Mouse (Mus musculus) thymus, postnatal 14 days (tissue): ENCODE data around the gene Emc8.

Experiments
- DNase-seq: peaks from one replicate; pipeline ENCODE4 v3.0.0; 2021

Gene Emc8

DNA sequence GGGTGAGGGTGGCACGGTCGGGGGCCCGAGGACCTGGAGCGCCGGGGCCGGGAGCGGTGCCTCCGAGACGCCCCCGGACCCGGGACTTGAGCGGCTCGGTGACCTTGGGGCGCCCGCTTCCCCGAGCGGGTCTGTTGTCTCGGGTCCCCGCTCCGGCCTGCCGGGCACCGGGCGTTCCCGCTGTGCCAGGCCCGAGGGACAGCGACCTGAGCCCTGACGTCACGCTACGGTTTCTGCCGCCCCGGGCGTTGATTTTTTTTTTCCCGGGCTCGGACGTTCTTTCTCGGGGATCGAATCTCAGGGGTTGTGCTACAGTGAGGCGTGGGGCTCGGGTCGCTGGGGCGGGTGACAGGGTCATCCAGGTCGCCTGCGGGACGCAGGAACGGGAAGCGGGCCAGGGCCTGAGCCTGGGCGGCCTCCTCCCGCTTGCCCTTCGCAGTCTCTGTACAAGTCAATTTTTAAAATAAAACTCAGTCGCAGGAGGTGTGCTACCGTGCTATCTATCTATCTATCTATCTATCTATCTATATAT, at the start of gene Emc8:
Gene Emc8 (minus strand): TSS at position 200 of the 532 bp plus-strand sequence.
- no peak for DNase-seq

DNA sequence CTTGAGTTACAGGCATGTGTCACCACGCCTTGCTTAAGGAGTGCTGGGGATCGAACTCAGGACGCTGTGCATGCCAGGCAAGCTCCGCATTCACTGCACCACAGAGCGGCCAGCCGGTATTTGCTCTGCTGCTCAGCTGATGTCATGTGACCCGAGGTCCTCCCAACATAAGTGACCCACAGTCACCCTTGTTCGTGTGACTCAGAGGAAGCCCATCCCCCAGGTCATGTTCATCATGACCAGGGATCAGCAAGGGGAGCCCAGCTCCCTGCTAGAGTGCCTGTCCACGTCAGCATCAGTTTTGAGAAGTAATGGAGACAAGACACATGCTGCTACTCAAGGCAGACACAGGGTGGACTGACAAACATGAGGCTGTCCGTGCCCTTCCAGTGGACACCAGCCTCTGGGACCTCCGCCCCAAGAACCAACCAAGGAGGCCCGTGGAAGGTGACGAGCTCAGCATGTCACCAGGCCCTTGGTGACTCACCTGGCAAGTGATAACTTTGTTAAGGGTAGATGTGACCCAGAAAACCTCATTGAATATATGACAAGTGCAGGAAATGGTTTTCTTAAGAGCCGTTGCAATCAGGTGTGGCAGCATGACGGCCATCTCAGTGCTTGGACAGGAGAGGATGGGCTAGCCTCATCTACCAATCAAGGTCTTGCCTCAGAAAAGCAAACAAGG, 47.8 kb upstream of the Emc8 start:
- DNase-seq: no peak

DNA sequence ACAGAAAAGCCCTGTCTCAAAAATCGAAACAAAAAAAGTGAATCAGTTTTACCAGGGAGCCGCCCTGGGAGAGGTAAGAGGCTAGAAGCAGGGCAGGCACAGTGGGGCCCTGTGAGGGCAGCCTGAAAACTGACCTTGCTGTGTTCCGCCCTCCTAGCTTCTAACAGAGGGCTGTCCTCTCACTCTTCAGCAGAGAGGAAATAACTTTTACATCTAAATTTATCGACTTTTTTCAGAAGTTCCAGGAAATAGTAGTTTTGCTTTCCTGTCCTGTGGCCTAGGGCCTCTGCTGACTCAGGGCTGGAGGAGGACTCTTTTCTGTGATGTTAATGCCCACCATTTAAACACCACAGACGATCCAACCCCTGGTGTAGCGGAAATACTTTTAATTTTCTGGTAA, 46.8 kb upstream of the Emc8 start:
- no peak for DNase-seq

DNA sequence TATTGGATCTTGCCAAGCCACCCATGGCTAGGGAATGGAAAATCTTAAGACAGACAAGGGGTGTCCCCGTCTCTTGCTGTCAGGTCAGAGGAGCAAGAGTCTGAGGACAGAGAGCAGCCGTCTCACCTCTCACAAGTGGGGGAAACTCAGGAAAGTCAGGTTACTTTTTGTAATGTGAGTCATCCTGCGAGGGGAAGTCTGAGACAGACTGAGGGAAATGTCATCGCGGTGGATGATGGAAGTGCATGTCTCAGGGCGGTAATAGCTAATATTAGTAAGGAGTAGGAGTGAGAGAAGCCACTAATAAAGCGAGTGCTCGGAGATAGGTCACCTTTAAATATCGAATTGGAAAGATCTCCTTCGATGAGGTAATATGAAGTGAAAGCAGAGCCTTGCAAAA, 40.8 kb upstream of the Emc8 start:
- DNase-seq: no peak

DNA sequence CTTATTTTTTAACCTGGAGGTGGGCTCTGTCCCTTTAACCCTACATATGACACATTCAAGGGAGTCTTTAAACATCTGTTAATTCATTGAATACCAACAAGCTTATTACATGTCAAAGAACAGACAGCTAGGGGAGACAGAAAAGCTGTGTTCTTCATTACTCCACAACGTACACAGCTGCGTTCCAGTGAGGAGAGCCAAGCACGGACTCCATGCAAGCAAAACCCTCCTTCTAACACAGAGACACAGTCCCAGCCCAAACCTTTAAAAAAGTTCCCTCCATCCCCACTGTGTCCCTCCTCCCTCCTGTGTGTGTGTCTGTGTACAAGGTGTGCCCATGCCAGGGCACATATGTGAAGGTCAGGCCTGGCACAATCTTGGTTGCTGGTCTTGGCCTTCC, 37.8 kb upstream of the Emc8 start:
- no peak for DNase-seq

DNA sequence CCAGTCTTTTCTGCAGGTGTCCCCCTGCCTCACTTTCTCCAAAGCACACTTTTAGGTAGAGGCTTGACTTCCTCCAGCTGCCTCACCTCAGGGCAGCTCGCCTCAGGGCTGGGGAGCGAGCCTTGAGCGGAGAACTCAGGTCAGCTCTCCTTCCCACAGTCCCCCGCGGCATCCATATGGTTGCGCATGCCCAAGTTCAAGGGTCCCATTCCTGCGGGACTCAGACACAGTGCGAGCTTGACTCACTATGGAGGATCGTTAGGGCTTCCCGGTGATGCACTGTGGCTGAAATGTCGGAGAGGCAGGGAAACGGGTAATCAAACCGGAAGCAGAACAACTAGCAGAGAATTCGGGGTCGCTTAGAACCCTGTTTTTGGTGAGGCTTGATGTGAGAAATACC, 36.8 kb upstream of the Emc8 start:
- DNase-seq: no peak

DNA sequence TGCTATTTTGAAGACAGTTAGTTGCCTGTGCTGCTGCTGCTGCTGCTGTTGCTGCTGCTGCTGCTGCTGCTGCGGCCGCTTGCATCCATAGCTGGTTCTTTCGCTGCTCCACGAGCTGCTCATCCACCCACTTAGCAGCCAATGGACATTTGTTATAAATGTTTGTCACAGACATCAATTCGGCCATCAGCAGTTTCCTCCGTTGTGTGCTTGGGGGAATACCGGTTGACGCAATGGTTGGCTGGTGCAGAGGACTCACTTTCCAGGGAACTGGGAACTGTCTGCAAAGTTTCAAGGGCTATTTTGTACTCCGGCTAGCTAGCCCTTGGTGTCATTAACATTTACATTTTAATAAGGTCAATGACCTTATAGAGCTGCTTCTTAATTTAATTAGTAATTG, 35.8 kb upstream of the Emc8 start:
- DNase-seq: no peak

DNA sequence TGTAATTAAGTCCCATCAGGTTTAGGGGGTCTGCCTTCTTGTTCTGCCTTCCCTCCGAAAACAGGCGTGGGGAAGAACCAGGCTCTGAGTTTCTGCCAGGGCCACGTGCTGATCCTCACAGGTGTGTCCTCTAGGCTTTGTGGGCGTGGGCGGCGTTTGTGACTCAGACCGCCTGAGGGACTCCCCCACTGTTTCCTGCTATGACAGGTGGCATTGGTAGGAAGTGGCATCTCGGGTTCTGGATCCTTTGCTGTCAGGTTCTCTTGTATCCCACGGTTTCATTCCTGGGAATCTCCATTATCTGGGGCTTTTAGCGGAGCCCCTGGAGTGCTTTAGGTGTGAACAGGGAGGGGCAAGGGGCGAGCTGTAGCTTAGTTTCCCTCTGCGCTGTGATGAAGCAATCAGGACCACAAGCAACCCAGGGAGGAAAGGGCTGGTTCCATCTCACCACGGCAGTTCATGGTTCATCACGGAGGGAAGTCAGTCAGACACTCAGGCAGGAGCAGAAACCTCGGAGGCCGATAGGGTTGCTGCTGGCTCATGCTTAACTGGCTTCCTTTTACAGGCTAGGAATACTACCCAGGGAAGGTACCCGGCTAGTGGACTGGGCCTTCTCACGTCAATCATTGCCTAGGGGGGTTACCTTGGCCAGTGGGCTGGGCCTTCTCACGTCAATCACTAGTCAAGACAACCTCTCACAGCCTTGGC, 33.5 kb upstream of the Emc8 start:
- peak; percentile 87 for DNase-seq

DNA sequence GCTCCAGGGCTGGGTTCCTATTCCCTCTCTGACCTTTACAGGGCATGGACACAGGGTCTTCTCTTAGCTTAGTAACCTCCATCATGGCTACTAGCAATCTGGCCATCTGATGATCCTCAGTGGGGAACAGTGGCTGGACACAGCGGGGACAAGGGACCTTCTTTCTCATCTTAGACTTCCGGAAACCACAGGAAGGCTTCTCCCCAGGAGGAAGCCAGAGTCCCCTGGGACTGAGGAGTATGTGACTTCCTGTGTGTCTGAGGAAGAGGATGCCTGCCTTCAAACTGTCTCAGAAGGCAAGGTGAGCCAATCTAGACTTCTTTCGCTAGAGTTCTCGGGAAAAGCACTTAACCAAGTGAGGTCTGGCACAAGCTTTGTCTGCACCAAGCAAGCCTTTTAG, 31.7 kb upstream of the Emc8 start:
- no peak for DNase-seq

DNA sequence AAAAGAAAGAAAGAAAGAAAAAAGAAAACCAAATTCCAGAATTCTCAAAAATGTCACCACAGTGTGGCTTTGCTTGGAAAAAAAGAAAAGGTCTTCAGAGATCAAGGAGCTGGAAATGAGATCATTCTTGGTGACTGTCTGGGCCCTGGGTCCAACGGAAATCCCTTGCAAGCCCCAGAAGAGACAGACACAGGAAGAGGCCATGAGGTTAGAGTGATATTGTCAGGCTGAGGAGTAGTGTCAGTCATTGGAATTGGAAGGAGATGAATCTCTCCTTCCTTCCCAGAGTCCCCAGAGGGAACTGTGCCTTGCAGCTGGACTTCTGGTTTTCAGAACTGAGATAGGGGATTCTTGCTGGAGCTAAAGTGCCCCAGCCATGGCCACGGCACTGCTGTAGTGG, 31.2 kb upstream of the Emc8 start:
- DNase-seq: no peak

DNA sequence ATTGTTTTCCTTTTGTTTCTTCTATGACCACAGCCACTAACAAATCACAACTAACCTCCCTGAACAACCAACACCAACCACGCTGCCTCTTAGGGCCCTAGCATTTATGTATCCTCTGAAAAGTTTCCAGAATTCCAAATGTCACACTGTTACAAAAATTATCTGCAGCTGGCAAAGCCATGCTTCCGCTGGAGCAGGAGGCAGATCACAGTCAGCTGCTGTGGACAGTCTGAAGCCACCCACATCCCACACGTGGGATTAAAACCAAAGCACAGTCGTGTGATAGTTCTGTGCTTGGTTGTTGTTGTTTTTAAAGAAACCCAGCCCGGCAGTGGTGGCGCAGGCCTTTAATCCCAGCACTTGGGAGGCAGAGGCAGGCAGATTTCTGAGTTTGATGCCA, 30.7 kb upstream of the Emc8 start:
- DNase-seq: no peak

DNA sequence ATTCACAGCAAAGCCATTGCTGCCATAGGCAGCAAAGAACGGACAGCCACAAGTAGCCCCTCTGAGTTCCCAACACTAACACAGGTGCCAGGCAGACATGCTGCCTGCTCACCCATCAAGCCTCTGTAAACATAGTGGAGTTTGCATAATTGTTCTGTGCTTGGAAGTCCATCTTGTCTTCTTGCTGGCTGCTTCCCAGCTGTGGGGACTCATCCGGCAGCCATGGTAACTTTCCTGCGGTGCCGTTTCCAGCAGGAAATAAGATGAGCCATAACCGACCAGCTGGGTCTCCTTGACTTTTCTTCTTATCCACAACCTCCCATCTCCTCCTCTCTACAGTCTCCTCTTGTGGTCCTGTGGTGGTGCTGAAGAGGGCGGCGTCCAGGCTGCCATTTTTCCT, 30.1 kb upstream of the Emc8 start:
- no peak for DNase-seq

DNA sequence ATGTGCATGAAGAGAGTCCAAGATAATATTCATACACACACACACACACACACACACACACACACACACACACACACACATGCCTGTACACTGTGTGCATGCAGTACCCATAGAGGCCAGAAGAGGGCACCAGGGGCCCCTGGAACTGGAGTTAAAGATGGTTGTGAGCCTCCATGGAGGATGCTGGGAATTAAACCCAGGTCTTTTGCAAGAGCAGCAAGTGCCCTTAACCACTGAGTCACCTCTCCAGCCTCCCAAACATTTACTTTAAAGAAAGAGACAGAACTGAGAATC, 29.6 kb upstream of the Emc8 start:
- peak; percentile 51 for DNase-seq

DNA sequence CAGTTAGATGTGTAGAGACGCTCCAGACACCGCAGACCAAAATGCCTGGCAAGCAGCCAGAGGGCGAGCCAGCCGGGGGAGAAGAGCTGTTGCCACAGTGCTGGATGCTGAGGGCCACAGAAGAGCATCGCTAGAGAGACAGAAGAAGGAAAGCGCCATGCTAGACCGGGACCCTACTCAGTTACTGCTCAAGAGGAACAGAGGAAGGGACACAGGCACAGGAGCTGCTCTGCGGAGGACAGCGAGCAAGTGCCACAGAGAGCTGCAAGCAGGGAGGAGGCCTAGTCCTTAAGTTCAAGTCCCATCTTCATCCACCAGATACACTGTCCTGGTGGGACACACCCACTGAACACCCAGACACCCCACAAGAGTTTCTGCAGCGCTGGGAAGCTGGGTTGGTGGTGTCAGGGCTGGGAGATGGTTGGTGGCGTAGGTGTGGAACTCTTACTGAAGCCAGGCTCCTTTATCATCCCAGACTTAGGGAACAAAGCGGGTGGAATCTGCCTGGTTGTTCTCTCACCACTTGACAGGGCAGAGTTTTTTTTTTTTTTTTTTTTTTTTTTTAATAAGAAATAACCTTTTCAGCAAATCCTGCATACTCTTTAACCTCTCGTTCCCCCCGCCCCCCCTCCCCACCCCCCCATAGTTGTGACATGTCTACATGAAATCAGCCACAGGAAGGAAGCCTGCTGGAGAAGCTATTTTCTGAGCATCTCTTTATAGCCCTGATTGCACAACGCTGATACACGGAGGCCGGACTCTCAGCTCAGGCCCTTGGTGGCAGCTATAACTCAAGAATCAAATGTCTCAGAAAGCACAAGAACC, 29.0 kb upstream of the Emc8 start:
- peak; percentile 81 for DNase-seq

DNA sequence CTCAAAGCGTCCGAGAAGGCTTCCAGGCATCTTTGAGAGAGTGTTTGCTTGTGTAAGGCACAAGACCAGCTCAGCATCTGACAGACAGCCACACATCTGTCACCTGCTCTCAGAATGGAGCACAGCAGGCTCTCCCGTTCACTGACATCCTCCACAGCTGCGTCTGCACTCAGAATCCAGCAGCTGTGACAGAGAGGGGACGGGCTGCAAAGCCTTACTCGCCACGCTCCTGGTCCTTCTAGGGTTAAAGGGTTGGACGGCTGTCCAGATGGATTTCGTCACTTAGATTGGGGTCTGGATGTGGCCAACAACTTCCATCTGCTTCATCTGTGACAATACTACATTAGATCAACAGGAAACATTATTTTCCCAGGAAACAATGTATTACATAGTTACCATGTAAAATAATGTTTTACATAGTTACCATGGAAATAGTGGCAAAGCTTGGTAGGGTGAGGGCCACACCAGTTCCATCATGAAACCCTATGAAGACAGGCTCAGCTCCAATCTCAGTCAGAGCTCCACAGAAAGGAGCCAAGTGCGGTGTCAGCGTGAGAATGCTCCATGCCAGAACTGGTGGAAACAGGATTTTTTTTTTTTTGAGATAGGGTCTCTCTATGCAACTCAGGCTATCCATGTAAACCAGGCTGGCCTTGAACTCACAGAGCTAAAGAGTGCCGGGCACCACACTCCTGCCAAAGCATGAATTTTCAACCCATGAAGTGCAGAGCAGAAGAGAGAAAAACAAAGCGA, 28.2 kb upstream of the Emc8 start:
- peak; percentile 82 for DNase-seq

DNA sequence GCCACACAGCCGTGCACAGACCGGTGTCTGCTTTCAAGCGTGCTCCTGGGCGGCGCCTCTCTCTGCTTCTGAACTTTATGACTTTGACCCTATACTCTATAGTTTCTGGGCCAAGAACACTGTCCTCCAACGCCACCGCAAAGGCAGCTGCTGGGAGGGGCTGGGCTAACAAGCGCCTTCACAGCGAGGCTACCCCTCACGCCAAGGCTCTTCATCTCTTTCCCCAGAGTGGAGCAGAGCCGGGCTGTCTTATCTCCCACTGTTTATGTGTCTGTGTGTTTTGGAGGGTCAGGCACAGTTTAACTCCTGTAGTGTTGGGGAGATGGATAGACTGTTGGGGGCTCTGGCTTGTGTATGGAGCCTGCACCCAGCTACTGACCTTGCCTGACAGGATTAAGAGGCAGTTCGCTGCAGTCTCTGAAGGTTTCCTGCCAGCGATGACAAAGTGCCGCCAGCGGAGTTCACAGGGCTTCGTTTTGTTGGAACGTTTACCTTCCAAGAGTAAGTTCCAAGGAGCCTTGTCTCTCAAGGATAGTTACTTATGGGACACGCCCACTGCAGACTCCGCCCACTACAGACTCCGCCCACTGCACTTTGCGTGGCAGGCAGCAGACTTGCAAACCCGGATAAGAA, 25.6 kb upstream of the Emc8 start:
- no peak for DNase-seq

DNA sequence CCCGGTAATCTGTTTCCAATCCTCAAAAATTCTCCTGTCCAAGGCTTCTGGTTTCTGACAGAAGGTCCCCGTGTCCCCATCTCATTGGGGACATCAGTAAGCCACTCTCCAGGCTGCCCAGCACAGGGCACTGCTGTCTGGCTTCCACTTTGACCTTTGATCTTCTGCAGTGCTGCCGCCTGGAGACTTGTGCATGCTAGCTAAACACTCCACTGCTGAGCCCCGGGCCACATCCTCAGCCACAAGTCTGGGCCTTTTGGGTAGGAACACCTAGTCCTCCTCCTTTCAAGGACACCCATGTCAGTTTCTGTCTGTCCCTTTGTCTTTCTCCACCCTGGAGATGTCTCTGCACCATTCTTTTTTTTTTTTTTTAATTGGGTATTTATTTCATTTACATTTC, 24.6 kb upstream of the Emc8 start:
- DNase-seq: no peak

DNA sequence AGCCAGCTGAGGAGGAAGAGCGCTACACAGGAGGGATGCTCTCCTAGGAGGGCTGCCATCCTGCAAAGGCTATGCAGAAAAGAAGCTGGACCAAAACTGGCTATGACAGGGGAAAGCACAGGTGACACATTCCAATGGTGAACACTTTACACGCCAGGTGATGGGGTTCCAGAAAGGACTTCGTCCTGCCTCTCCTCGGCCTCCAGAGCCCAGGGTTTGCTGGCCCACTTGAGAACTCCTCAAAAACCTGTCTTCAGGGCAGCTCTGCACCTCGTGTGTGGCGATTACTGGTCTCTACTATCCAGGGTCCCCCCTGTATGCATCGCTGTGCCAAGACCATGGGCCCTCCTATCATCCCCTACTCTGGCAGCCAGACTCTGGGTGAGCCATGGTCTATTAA, 20.1 kb upstream of the Emc8 start:
- no peak for DNase-seq

DNA sequence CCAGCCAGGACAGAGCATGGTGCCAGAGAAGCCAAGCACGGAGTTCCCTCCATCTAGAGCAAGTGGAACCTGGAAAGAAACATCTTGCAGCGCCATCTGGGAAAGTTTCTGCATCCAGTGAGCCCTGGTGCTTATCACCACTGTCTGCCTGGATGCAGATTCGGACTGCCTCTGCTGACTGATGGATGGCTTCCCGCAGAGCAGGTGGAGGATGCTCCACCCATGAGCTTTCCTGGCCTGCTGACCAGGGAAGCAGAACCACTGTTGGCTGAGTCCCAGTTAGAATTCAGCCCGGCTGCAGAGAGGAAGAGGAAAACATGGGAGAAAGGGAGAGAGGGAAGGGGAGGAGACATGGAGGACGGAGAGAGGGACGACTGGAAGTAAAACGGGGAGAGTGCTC, 19.4 kb upstream of the Emc8 start:
- no peak for DNase-seq

DNA sequence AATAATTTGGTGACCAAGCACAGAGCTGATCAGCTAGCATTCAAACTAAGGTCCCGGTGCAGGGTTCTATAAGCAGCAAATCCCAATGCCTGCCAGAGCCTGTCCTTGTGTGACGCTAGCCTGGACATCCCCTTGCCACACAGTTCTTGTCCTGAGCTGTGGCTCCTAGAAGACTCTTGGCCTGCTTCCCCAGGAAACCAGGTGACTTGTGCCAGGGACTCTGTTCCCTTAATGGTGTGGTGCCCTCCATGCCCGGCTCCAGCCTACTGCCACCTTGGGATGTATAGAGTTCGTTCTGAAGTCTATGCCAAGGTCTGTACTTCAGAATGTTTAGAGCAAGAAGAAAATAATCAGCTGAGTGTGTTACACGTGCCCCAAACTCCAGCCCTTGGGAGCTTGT, 18.2 kb upstream of the Emc8 start:
- no peak for DNase-seq

DNA sequence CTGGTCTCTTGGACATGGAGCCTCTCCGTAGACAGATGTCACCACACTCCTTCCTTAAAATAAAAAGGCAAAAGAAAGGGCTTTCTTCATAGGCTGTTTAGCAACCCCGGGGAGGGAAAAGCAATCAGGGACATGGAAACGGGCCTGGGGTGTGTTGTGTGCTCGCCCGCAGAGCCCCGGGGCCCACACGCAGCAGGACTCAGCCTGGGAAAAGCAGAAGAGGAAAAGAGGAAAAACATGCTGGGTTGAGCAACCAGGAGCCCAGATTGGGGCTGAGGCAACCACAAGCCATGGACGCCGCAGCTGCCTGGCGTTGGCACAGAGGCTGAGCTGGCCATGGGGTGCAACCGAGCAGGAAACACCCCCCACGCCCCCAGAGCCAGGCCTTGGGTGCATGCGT, 17.7 kb upstream of the Emc8 start:
- DNase-seq: no peak

DNA sequence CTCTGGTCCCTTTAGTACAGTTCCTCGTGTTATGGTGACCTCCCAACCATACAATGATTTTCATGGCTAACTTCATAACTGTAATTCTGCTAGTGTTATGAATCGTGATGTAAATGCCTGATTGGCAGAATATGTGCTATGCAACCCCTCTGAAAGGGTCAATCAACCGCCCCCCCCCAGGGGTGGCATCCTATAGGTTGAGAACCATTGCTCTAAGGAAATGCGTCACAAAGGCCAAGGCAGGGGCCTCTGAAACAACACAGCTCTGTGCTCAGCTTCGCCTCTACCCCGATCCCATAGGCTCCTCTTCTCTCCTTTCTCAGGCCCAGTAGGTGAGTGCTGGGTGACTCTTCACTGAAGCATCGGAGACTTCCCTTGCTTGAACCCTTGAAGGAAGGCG, 17.2 kb upstream of the Emc8 start:
- no peak for DNase-seq

DNA sequence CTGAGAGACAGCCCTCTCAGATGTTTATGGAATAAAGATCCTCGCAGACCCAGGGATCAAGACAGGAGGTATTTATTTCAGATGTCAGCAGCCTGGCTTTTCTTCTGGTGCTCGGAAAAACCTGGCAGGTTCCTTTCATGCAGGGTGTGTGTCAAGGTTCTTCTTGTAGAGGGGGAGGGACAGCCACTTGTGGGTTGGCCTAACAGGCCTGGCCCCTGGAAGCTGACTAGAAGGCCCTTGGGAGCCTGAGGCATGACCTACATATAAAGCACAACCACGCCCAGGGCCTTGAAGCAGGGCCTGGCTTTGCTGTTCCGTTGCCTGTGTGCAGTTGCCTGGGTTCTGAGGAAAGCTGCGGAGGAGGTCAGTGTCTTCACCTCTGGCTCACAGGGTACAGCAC, 16.7 kb upstream of the Emc8 start:
- DNase-seq: no peak
